Mouse (Mus musculus): ENCODE results near the gene Eml1. TPM values are rescaled to one million over a fixed set of nuclear protein-coding genes. Genes with fewer than 3 reads are reported as not detected.

Gene Eml1
- polyA plus RNA-seq, 1 experiment from 2014 or later = 63.7 TPM

DNA sequence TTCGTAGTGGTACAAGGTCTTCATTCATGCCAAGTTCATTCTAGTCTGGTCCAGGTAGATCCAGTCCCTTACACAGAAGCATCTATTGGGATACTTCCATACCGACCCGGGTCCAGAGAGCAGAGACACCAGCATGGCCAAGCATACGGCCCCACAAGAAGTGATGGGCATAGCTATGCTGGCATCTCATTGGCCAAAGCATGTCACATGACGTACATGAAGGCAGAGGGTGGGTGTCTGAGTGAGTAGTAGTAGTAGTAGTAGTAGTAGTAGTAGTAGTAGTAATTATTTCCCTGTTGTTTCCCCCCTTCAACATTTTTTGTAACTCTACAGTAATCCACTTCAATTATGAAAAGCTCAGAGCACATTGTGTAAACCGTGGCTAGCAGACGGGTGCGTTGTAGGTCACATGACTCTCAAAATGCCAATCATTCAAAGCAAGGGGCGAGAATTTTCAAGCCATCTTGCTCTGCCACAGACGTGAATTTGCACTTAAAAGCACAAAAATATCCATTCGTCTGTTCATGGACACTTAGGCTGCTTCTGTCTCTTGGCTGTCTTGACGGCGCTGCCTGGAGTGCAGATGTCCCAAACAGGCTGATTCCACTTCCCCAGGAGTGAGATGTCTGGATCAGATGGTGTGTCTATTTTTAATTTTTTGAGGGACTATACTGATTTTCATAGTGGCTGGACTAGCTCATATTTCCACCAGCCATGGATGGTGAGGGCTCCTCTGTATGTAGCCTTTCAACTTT, 7.8 kb downstream of the Eml1 start:
- Histone ChIP-seq H3K4me3 (replicated peaks) (no peak overlapping the region), H3K4me2 (replicated peaks) (no peak overlapping the region), H3K27me3 (replicated peaks) (no peaks in the 10 kb centered on the region), H3K9me3 (no peaks in the 10 kb centered on the region), H3K9ac (no peak overlapping the region), H3K36me3 (no peaks in the 10 kb centered on the region), H3K4me1 (replicated peaks) (peaks cover 12% of the 10 kb centered on the region), H3K27ac (no peak overlapping the region)
- no peak for ATAC-seq
- WGBS = 85% methylated on average over 13 of the region's 13 CpGs

DNA sequence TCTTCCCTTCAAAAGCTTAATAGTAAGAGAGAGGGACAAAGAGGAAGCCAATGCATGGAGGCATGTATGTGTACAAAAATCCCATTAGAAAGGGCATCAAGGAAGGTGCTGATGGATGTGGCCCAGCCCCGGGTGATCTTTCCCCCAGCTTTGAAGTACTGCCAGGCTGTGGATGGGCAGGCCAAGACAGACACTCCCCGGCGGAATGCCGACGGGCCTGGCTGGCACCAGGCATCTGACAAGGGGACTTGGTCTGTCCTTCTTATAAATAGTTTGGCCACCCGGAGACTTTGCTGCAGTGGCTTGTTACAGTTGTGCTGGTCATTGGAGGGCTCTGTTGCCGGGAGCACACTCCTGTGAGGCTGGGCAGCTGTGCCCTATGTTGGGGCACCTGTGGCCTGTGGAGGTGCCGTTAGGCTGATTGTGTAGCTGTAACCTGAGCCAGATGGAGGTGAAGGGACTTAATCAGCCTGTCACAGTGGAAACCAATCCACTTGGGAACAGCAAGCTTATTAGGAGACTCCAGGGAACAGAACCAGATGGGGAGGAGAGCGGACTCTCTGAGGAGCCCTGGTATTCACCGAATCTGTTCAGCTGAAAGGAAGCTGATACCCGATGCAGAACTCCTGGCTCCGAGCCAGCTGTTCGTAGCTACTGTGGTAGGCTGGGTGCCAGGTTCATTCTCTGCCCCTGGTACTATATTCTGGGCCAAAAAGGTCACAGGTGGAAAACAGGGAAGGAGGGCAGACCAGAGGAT, 15.9 kb downstream of the Eml1 start:
- Histone ChIP-seq H3K4me2 (replicated peaks) (no peak overlapping the region), H3K4me3 (replicated peaks) (no peak overlapping the region), H3K4me1 (replicated peaks) (no peaks in the 10 kb centered on the region), H3K27ac (no peak overlapping the region), H3K27me3 (replicated peaks) (no peaks in the 10 kb centered on the region), H3K9me3 (no peaks in the 10 kb centered on the region), H3K36me3 (no peaks in the 10 kb centered on the region), H3K9ac (no peak overlapping the region)
- ATAC-seq = peak; percentile 45; the same call in 1 of the 2 replicates
- 63% methylated on average over 13 of the region's 13 CpGs for WGBS

DNA sequence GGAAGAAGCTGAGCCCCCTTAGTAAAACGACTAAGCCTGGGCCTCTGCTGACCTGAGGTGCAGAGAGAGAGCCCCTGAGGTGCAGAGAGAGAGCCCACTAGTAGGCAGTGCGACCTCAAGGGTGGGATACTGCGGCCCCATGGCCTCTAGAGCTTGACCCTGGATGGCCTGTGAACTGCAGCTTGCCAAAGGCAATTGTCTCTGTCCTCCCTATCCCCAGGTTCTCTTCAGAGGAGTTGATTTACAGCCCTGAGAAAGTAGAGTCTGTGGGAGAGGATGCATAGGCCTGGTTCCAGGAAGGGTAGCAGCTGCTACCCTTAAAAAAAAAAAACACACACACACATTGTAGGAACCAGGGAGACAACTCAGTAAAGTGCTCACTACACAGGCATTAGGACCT, 19.0 kb downstream of the Eml1 start:
- H3K4me1 ChIP-seq (replicated peaks) = peaks cover 17% of the 10 kb centered on the region
- no peak overlapping the region for H3K4me2 ChIP-seq (replicated peaks)
- H3K9ac ChIP-seq = no peak overlapping the region
- no peak overlapping the region for H3K4me3 ChIP-seq (replicated peaks)
- WGBS = 42% methylated on average over 3 of the region's 3 CpGs
- H3K9me3 ChIP-seq = no peaks in the 10 kb centered on the region
- no peaks in the 10 kb centered on the region for H3K27me3 ChIP-seq (replicated peaks)
- H3K27ac ChIP-seq = no peak overlapping the region
- no peaks in the 10 kb centered on the region for H3K36me3 ChIP-seq
- no peak for ATAC-seq

DNA sequence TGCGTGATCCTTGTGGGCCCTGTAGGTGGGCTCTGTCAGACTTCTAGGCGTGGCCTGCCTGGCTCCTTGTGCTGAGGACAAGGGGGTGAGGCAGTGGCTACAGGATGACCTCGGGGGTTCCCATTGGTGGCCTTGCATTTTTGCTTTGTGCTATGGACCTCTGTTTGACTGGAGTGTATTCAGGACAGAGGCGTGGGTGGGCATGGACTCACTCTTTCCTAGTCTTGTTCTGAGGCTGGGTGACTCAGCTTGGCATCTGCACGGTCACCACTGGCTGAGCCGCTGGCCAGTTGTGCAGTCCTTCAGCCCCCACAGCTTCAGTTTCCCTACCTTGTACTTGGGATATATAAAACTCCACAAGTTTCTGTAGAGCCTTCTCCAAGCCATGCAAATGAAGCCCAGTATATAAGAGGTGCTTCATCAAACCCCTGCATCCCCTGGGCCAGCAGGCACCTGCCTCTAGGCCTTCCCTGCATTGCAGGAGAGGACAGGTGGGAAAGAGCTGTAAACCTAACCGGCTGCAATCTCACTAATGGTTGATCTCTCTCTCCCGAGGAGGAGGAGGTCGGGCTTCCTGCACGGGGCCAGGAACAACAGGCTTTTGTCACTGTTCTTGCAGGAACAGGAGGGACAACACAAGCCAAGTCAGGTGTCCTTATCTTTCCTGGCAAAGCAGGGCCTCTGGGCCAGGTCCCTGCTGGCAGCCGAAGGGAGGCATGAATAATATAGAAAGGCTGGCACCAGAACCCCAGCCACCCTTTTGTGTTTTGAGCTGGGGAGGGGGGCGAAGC, 21.7 kb downstream of the Eml1 start:
- peak; percentile 68 for ATAC-seq
- 66% methylated on average over 12 of the region's 12 CpGs for WGBS
- no peaks in the 10 kb centered on the region for H3K27me3 ChIP-seq (replicated peaks)
- no peaks in the 10 kb centered on the region for H3K9me3 ChIP-seq
- H3K36me3 ChIP-seq = no peaks in the 10 kb centered on the region
- H3K4me2 ChIP-seq (replicated peaks) = no peak overlapping the region
- 0 out of 2 replicates have a peak overlapping the region, but pooled peaks have one; percentile 1 for H3K27ac ChIP-seq
- no peak overlapping the region for H3K9ac ChIP-seq
- H3K4me3 ChIP-seq (replicated peaks) = no peak overlapping the region
- H3K4me1 ChIP-seq (replicated peaks) = peaks cover 17% of the 10 kb centered on the region

DNA sequence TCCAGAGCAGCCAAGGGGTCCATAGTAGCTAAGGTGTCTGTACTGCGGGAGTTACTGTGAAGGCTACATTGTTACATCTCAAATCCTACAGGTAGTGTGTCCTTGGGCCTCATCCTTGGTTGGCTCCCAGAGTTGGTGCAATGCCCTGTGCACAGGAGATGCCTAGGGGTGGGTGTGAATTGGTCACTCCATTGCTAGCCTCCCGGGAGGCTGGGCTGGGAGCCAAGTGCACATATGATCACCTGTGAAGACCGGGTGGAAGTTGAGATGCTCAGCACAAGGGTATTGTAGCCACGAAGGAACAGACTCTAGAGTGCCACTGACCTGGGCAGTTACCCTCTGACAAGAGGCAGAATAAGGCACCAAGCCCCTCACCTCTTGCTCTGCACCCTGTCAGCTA, 22.3 kb downstream of the Eml1 start:
- ATAC-seq = peak; percentile 42
- no peaks in the 10 kb centered on the region for H3K9me3 ChIP-seq
- H3K4me3 ChIP-seq (replicated peaks) = no peak overlapping the region
- 77% methylated on average over 4 of the region's 4 CpGs for WGBS
- H3K4me2 ChIP-seq (replicated peaks) = no peak overlapping the region
- H3K27me3 ChIP-seq (replicated peaks) = no peaks in the 10 kb centered on the region
- H3K36me3 ChIP-seq = no peaks in the 10 kb centered on the region
- H3K27ac ChIP-seq = 0 out of 2 replicates have a peak overlapping the region, but pooled peaks have one; percentile 1
- no peak overlapping the region for H3K9ac ChIP-seq
- H3K4me1 ChIP-seq (replicated peaks) = peaks cover 17% of the 10 kb centered on the region

DNA sequence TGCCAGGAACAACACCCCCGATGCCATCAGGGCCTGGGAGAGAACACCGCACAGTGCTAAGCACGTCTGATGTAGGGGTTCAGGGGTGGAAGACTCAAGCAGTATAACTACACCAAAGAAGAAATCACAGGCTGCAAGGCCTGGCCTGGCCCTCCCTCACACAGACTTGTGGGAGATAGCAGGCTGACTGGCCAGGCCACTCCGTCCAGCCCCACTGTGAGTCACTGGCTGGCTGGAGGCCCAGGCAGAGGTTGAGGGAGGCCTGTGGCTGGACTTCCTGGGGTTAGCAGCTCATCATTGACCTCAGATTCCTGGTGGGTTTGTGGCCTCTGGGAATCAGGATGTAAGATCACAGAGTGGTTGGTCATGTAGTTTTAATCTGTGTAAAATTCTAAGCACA, 22.9 kb downstream of the Eml1 start:
- H3K36me3 ChIP-seq = no peaks in the 10 kb centered on the region
- H3K9me3 ChIP-seq = no peaks in the 10 kb centered on the region
- peak; percentile 50 for ATAC-seq
- no peak overlapping the region for H3K4me3 ChIP-seq (replicated peaks)
- 0 out of 2 replicates have a peak overlapping the region, but pooled peaks have one; percentile 1 for H3K27ac ChIP-seq
- 70% methylated on average over 4 of the region's 4 CpGs for WGBS
- H3K27me3 ChIP-seq (replicated peaks) = no peaks in the 10 kb centered on the region
- H3K4me1 ChIP-seq (replicated peaks) = peaks cover 17% of the 10 kb centered on the region
- H3K4me2 ChIP-seq (replicated peaks) = no peak overlapping the region
- H3K9ac ChIP-seq = no peak overlapping the region

DNA sequence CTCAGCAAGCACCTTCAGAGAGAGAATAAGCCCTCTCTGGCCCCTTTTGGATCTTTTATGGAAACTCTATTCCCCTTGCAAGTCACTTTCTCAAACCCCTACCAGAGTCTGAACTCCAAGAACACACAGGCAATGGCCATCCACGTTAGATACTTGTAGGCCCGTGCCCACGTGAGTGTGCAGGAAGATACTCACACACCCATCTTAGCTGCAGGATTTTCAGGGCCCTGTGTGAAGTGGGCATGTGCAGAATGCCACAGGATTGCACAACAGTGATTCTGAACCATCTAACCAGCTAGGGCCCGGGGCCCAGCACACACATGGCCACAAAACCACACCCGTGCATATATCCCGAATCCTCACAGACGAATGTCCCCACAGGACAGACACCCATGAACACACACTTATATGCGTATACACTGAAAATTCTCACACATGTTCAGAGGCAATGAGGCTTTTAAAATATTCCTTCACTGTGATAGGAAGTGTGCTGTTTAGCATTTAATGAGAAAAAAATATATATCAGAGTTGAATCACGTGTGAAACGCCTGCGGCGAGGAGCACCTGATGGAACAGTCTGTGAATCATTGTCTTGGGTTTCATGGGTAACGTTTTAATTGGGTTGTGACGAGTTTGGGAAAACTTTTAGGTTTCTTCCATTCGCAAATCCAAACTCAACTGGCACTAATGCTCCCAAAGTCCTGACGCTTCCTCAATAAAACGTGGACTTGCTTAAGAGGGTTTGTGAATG, 24.0 kb downstream of the Eml1 start:
- ATAC-seq = no peak
- no peak overlapping the region for H3K4me2 ChIP-seq (replicated peaks)
- no peaks in the 10 kb centered on the region for H3K9me3 ChIP-seq
- H3K9ac ChIP-seq = no peak overlapping the region
- no peak overlapping the region for H3K27ac ChIP-seq
- H3K27me3 ChIP-seq (replicated peaks) = no peaks in the 10 kb centered on the region
- no peak overlapping the region for H3K4me3 ChIP-seq (replicated peaks)
- H3K36me3 ChIP-seq = no peaks in the 10 kb centered on the region
- peaks cover 17% of the 10 kb centered on the region for H3K4me1 ChIP-seq (replicated peaks)
- 89% methylated on average over 17 of the region's 17 CpGs for WGBS

DNA sequence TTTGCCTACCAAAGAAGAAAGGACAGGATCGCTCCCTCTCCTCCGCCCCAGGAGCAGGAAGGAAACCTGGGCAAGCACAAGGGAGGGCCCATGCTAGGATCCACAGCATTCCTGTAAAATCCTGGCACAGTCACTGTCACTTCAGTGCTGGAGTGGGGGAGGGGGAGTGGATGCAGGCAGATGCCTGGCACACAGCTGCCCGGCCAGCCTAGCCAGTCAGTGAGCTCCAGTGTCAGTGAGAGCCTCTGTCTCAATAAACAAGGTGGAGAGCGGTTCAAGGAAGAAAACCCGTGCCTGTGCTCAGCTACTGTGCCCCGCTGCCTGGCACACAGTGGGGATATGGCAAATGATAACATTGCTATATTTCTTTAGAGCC, 24.5 kb downstream of the Eml1 start:
- H3K36me3 ChIP-seq = no peaks in the 10 kb centered on the region
- no peak overlapping the region for H3K4me3 ChIP-seq (replicated peaks)
- H3K9me3 ChIP-seq = no peaks in the 10 kb centered on the region
- no peak for ATAC-seq
- no peak overlapping the region for H3K27ac ChIP-seq
- H3K4me1 ChIP-seq (replicated peaks) = peaks cover 17% of the 10 kb centered on the region
- 74% methylated on average over 6 of the region's 6 CpGs for WGBS
- H3K27me3 ChIP-seq (replicated peaks) = no peaks in the 10 kb centered on the region
- no peak overlapping the region for H3K4me2 ChIP-seq (replicated peaks)
- no peak overlapping the region for H3K9ac ChIP-seq

DNA sequence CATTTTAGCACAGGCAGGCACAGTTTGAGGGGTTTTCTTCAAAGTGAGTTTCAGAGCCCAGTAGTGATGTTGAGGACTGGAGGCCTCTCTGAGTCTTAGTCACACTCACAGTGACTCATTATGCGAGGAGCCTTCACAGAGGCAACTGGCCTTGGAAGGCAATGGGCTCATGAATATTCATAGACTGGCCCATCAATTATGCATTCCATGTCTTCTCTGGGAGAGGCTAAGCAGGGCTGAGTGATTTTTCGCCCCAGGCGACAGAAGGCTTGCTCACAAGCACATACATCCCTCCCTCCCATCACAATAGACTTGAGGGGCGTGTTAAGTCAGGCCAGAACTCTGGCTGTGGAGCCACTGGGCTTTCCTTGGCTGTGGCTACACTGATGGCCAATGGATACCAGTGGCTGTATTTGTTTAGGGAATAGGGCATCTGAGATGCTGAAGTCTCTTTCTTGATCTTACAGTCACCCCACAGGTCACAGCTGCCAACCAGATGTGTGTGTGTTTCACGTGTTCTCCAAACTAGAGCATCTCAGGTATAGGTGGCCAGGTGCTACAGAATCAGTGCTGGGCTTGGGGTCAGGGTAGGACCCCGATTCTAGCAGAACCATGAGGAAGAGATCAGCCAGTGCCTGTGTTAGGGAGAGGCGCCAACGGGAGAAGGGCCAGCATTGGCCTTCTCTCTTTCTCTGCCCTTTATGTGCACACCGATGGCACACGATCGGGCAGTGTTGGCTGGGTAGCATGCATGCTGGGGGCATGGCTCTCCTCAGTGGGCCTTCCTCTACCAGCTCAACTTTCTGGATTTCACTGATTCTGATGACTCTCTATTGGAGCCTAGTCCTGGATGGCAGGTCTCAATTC, 25.6 kb downstream of the Eml1 start:
- WGBS = 84% methylated on average over 11 of the region's 11 CpGs
- Histone ChIP-seq H3K4me3 (replicated peaks) (no peak overlapping the region), H3K27ac (no peak overlapping the region), H3K9ac (no peak overlapping the region), H3K27me3 (replicated peaks) (no peaks in the 10 kb centered on the region), H3K36me3 (no peaks in the 10 kb centered on the region), H3K4me1 (replicated peaks) (peaks cover 17% of the 10 kb centered on the region), H3K9me3 (no peaks in the 10 kb centered on the region), H3K4me2 (replicated peaks) (no peak overlapping the region)
- ATAC-seq = no peak

DNA sequence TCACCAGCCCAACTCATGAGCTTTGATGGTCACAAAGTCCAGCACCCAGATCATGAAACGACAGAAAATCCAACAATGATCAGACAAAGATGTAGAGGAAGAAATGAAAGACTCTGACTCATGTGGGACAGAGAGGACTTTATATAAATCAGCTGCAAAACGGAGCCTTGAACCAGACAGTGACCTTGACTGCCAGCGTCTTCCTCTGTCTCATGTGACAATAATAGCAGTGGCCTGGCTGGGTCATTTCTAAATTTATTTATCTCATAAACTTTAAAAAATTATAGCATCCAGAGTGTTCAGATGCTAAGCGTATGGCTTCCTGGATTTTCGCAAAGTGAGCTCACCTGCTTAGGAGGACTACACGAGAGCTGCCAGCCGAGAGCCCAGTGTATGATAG, 27.9 kb downstream of the Eml1 start:
- Histone ChIP-seq H3K27ac (no peak overlapping the region), H3K4me1 (replicated peaks) (peaks cover under 1% of the 10 kb centered on the region; the same call in 1 of the 2 replicates), H3K36me3 (no peaks in the 10 kb centered on the region), H3K4me2 (replicated peaks) (no peak overlapping the region), H3K9me3 (no peaks in the 10 kb centered on the region), H3K9ac (no peak overlapping the region), H3K27me3 (replicated peaks) (no peaks in the 10 kb centered on the region), H3K4me3 (replicated peaks) (no peak overlapping the region)
- no peak for ATAC-seq
- 81% methylated on average over 7 of the region's 7 CpGs for WGBS

DNA sequence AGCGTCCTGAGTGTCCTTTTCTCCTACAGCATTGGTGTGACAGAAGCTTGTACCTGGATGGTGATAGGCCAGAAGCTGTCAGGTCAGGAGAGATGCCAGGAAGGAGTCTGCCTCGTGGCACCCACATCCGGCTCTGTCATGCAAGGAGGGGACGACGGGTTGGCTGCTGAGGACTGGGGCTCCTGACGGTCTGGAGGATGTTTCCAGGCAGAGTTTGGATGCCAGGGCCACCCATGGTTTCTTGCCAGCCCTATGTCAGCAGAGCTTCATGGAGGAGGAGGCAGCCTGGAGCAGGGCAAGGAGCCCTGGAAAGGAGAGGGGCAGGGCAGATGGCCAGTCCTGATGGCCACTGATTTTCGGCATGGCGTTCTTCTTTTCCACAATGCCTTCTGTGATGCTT, 28.4 kb downstream of the Eml1 start:
- 84% methylated on average over 8 of the region's 8 CpGs for whole genome bisulfite sequencing
- no peak for ATAC-seq

More for the DNA sequence above, 28.4 kb downstream of the Eml1 start:
- Histone ChIP-seq H3K36me3 (no peaks in the 10 kb centered on the region), H3K27me3 (replicated peaks) (no peaks in the 10 kb centered on the region), H3K27ac (no peak overlapping the region), H3K4me3 (replicated peaks) (no peak overlapping the region), H3K4me2 (replicated peaks) (no peak overlapping the region), H3K9me3 (no peaks in the 10 kb centered on the region), H3K4me1 (replicated peaks) (no peaks in the 10 kb centered on the region), H3K9ac (no peak overlapping the region)
